Mouse (Mus musculus): Measurements from ENCODE around the gene Col27a1. TPM values are rescaled to one million over a fixed set of nuclear protein-coding genes. Genes with fewer than 3 reads are reported as not detected.
A peak's percentile ranks its signal among the peaks of the same experiment; 100 is the strongest.

The Col27a1 gene
- polyA plus RNA-seq, 1 experiment from 2014 or later: 23.6 TPM

GRCm38 (mm10) chr4:63191641-63192040 is 22.2 kb upstream of the Col27a1 start:
- ATAC-seq (ENCODE audit: insufficient number of reproducible peaks, insufficient read depth, low FRiP score, low read depth): peak; percentile 51
- no peaks in the 10 kb centered on the region for H3K9me3 ChIP-seq (ENCODE audit: control insufficient read depth, low read depth, low read length)
- peaks cover 5% of the 10 kb centered on the region; the same call in 1 of the 2 replicates for H3K4me1 ChIP-seq (ENCODE audit: control insufficient read depth, insufficient read depth, low read length)
- no peak overlapping the region for H3K4me2 ChIP-seq (replicated peaks; ENCODE audit: low read depth, low read length)
- H3K9ac ChIP-seq (replicated peaks; ENCODE audit: low read depth, low read length): no peak overlapping the region
- H3K27ac ChIP-seq (ENCODE audit: low read length): peak overlapping the region; percentile 21; the same call in 1 of the 2 replicates
- H3K27me3 ChIP-seq (ENCODE audit: control insufficient read depth, insufficient read depth, low read length): no peaks in the 10 kb centered on the region
- no peaks in the 10 kb centered on the region for H3K36me3 ChIP-seq (ENCODE audit: control insufficient read depth, insufficient read depth, low read length)
- 35% methylated on average over 5 of the region's 5 CpGs for WGBS
- no peak overlapping the region for H3K4me3 ChIP-seq (ENCODE audit: low read depth, low read length)

GRCm38 (mm10) chr4:63194366-63194765 is 19.4 kb upstream of the Col27a1 start:
- no peaks in the 10 kb centered on the region for H3K27me3 ChIP-seq (ENCODE audit: control insufficient read depth, insufficient read depth, low read length)
- H3K27ac ChIP-seq (ENCODE audit: low read length): no peak overlapping the region
- H3K4me2 ChIP-seq (replicated peaks; ENCODE audit: low read depth, low read length): no peak overlapping the region
- 0 out of 2 replicates have a peak, but pooled peaks cover 5% of the 10 kb centered on the region for H3K4me1 ChIP-seq (ENCODE audit: control insufficient read depth, insufficient read depth, low read length)
- no peaks in the 10 kb centered on the region for H3K36me3 ChIP-seq (ENCODE audit: control insufficient read depth, insufficient read depth, low read length)
- no peaks in the 10 kb centered on the region for H3K9me3 ChIP-seq (ENCODE audit: control insufficient read depth, low read depth, low read length)
- WGBS: 49% methylated on average over 2 of the region's 2 CpGs
- H3K9ac ChIP-seq (replicated peaks; ENCODE audit: low read depth, low read length): no peak overlapping the region
- H3K4me3 ChIP-seq (ENCODE audit: low read depth, low read length): no peak overlapping the region
- no peak for ATAC-seq (ENCODE audit: insufficient number of reproducible peaks, insufficient read depth, low FRiP score, low read depth)

- Histone ChIP-seq H3K4me1 (ENCODE audit: control insufficient read depth, insufficient read depth, low read length) (no peaks in the 10 kb centered on the region), H3K9ac (replicated peaks; ENCODE audit: low read depth, low read length) (no peak overlapping the region), H3K4me2 (replicated peaks; ENCODE audit: low read depth, low read length) (no peak overlapping the region), H3K36me3 (ENCODE audit: control insufficient read depth, insufficient read depth, low read length) (no peaks in the 10 kb centered on the region), H3K4me3 (ENCODE audit: low read depth, low read length) (no peak overlapping the region), H3K27ac (ENCODE audit: low read length) (no peak overlapping the region), H3K27me3 (ENCODE audit: control insufficient read depth, insufficient read depth, low read length) (no peaks in the 10 kb centered on the region), H3K9me3 (ENCODE audit: control insufficient read depth, low read depth, low read length) (no peaks in the 10 kb centered on the region)
- WGBS: 91% methylated on average over 5 of the region's 5 CpGs
- ATAC-seq (ENCODE audit: insufficient number of reproducible peaks, insufficient read depth, low FRiP score, low read depth): no peak
Measured at GRCm38 (mm10) chr4:63199366-63199765, 14.4 kb upstream of the Col27a1 start.

GRCm38 (mm10) chr4:63203874-63204273 is 9.9 kb upstream of the Col27a1 start:
- no peak overlapping the region for H3K27ac ChIP-seq (ENCODE audit: low read length)
- H3K4me2 ChIP-seq (replicated peaks; ENCODE audit: low read depth, low read length): no peak overlapping the region
- no peak overlapping the region for H3K4me3 ChIP-seq (ENCODE audit: low read depth, low read length)
- no peaks in the 10 kb centered on the region for H3K9me3 ChIP-seq (ENCODE audit: control insufficient read depth, low read depth, low read length)
- H3K4me1 ChIP-seq (ENCODE audit: control insufficient read depth, insufficient read depth, low read length): no peaks in the 10 kb centered on the region
- 84% methylated on average over 7 of the region's 7 CpGs for WGBS
- H3K36me3 ChIP-seq (ENCODE audit: control insufficient read depth, insufficient read depth, low read length): no peaks in the 10 kb centered on the region
- ATAC-seq (ENCODE audit: insufficient number of reproducible peaks, insufficient read depth, low FRiP score, low read depth): no peak
- H3K9ac ChIP-seq (replicated peaks; ENCODE audit: low read depth, low read length): no peak overlapping the region
- no peaks in the 10 kb centered on the region for H3K27me3 ChIP-seq (ENCODE audit: control insufficient read depth, insufficient read depth, low read length)

GRCm38 (mm10) chr4:63205583-63205982 is 8.2 kb upstream of the Col27a1 start:
- ATAC-seq (ENCODE audit: insufficient number of reproducible peaks, insufficient read depth, low FRiP score, low read depth): no peak
- no peaks in the 10 kb centered on the region for H3K27me3 ChIP-seq (ENCODE audit: control insufficient read depth, insufficient read depth, low read length)
- H3K4me2 ChIP-seq (replicated peaks; ENCODE audit: low read depth, low read length): no peak overlapping the region
- H3K4me3 ChIP-seq (ENCODE audit: low read depth, low read length): no peak overlapping the region
- no peak overlapping the region for H3K9ac ChIP-seq (replicated peaks; ENCODE audit: low read depth, low read length)
- no peaks in the 10 kb centered on the region for H3K4me1 ChIP-seq (ENCODE audit: control insufficient read depth, insufficient read depth, low read length)
- no peak overlapping the region for H3K27ac ChIP-seq (ENCODE audit: low read length)
- no peaks in the 10 kb centered on the region for H3K36me3 ChIP-seq (ENCODE audit: control insufficient read depth, insufficient read depth, low read length)
- 64% methylated on average over 7 of the region's 7 CpGs for whole genome bisulfite sequencing
- H3K9me3 ChIP-seq (ENCODE audit: control insufficient read depth, low read depth, low read length): no peaks in the 10 kb centered on the region

- no peaks in the 10 kb centered on the region for H3K27me3 ChIP-seq (ENCODE audit: control insufficient read depth, insufficient read depth, low read length)
- peak overlapping the region; percentile 80 for H3K4me3 ChIP-seq (ENCODE audit: low read depth, low read length)
- no peaks in the 10 kb centered on the region for H3K9me3 ChIP-seq (ENCODE audit: control insufficient read depth, low read depth, low read length)
- peaks cover 3% of the 10 kb centered on the region; the same call in 1 of the 2 replicates for H3K36me3 ChIP-seq (ENCODE audit: control insufficient read depth, insufficient read depth, low read length)
- H3K4me2 ChIP-seq (replicated peaks; ENCODE audit: low read depth, low read length): peak overlapping the region; percentile 95
- H3K27ac ChIP-seq (ENCODE audit: low read length): peak overlapping the region; percentile 77; the same call in 1 of the 2 replicates
- under 1% methylated on average over 63 of the region's 71 CpGs for WGBS
- H3K9ac ChIP-seq (replicated peaks; ENCODE audit: low read depth, low read length): peak overlapping the region; percentile 90
- H3K4me1 ChIP-seq (ENCODE audit: control insufficient read depth, insufficient read depth, low read length): peaks cover 27% of the 10 kb centered on the region; the same call in 1 of the 2 replicates
- peak; percentile 7; the same call in 1 of the 2 replicates for ATAC-seq (ENCODE audit: insufficient number of reproducible peaks, insufficient read depth, low FRiP score, low read depth)
Measured at GRCm38 (mm10) chr4:63215185-63215992, 1.6 kb downstream of the Col27a1 start.

GRCm38 (mm10) chr4:63215993-63216531 is 2.3 kb downstream of the Col27a1 start:
- WGBS: under 1% methylated on average over 24 of the region's 24 CpGs

GRCm38 (mm10) chr4:63216566-63216965 is 2.8 kb downstream of the Col27a1 start:
- Histone ChIP-seq H3K9me3 (ENCODE audit: control insufficient read depth, low read depth, low read length) (no peaks in the 10 kb centered on the region), H3K36me3 (ENCODE audit: control insufficient read depth, insufficient read depth, low read length) (peaks cover 10% of the 10 kb centered on the region), H3K4me1 (ENCODE audit: control insufficient read depth, insufficient read depth, low read length) (peaks cover 27% of the 10 kb centered on the region; the same call in 1 of the 2 replicates), H3K4me2 (replicated peaks; ENCODE audit: low read depth, low read length) (peak overlapping the region; percentile 95), H3K27ac (ENCODE audit: low read length) (peak overlapping the region; percentile 77; the same call in 1 of the 2 replicates), H3K9ac (replicated peaks; ENCODE audit: low read depth, low read length) (peak overlapping the region; percentile 90), H3K4me3 (ENCODE audit: low read depth, low read length) (peak overlapping the region; percentile 80), H3K27me3 (ENCODE audit: control insufficient read depth, insufficient read depth, low read length) (no peaks in the 10 kb centered on the region)
- 19% methylated on average over 9 of the region's 9 CpGs for WGBS
- ATAC-seq (ENCODE audit: insufficient number of reproducible peaks, insufficient read depth, low FRiP score, low read depth): peak; percentile 61; the same call in 1 of the 2 replicates

More at GRCm38 (mm10) chr4:63215993-63216531, 2.3 kb downstream of the Col27a1 start:
- peak; percentile 31; the same call in 1 of the 2 replicates for ATAC-seq (ENCODE audit: insufficient number of reproducible peaks, insufficient read depth, low FRiP score, low read depth)
- H3K4me2 ChIP-seq (replicated peaks; ENCODE audit: low read depth, low read length): peak overlapping the region; percentile 95
- peak overlapping the region; percentile 90 for H3K9ac ChIP-seq (replicated peaks; ENCODE audit: low read depth, low read length)
- peaks cover 5% of the 10 kb centered on the region for H3K36me3 ChIP-seq (ENCODE audit: control insufficient read depth, insufficient read depth, low read length)
- no peaks in the 10 kb centered on the region for H3K27me3 ChIP-seq (ENCODE audit: control insufficient read depth, insufficient read depth, low read length)
- peaks cover 27% of the 10 kb centered on the region; the same call in 1 of the 2 replicates for H3K4me1 ChIP-seq (ENCODE audit: control insufficient read depth, insufficient read depth, low read length)
- peak overlapping the region; percentile 80 for H3K4me3 ChIP-seq (ENCODE audit: low read depth, low read length)
- no peaks in the 10 kb centered on the region for H3K9me3 ChIP-seq (ENCODE audit: control insufficient read depth, low read depth, low read length)
- peak overlapping the region; percentile 77 for H3K27ac ChIP-seq (ENCODE audit: low read length)
